Mouse (Mus musculus) urinary bladder, postnatal 36 days (tissue): ENCODE data around the gene Kcnip3.

Experiments used
- DNase-seq, 2 experiments: peaks; one replicate each; pipeline ENCODE4 v3.0.0; 2022; ENCODE audit warnings: low spot score in 2 of 2, mixed read lengths in 1 of 2

Gene Kcnip3

GRCm38 (mm10) chr2:127518273-127518672 lies 3.6 kb downstream of the Kcnip3 start:
- no peak for DNase-seq

DNA sequence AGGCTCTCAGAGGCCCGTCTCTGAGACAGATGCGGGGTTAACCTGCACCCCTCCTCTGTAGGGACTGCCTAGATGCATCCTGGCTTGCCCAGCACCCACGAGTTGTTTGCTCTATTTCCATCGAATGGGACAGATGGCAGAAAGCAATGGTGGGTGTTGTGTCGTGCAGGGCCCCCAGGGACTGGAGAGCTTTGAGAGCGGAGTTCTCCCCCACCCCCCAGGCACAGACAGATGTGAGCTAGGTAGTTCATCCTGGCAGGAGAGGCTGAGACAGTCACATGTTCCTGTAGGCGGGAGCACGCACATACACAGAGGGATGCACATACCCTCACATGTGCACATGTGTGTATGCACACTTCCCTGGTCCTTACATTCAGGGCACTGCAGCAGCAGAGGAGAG lies 4.8 kb downstream of the Kcnip3 start:
- no peak for DNase-seq

DNA sequence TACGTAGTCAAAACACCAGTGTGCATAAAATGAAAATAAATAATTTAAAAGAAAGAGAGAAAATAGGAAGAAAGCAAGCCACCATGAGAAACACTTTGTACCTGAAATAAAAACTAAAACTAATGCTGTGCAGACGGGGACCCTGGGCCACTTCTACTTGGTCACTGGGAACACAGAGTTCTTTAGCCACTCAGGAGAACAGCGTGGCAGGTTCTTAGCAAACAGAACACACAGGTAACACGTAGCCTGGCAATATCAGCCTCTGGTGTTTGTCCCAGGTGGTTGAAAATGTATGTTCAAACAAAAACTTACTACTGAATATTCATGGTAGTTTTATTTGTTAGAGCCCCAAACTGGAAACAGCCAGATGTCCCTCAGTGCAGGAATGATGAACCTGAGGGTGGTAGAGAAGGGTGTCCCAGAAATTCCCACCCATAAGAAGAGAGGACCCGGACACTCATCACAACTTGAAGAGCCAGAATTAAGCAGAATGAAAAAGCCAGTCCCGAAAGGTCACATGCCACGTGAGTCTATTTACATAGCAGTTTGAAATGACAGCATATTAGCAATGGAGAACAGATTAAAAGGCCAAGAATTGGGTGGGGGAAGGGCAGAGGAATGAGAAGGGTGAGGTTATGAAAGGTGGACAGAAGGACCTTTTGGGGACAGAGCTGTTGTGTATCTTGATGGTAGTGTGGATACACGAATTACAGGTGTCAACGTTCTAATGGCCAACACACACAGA lies 7.3 kb downstream of the Kcnip3 start:
- DNase-seq = no peak

DNA sequence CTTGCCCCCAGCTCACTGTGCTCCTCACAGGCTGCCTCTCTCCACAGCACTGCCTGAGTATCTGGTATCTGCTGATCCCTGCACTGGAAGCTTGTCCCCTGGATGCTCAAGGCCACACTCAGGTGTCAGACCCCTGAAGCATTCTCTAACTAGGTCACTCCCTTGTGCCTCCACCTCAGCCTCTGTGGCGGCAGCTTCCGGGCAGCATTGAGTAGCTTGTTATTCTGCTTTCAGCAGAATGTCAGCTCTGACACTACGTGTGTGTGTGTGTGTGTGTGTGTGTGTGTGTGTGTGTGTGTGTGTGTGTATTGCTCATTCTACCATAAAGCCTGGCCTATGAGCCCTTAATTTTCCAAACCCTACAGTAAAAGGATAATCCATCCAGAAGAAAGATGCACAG lies 8.7 kb downstream of the Kcnip3 start:
- no peak for DNase-seq

DNA sequence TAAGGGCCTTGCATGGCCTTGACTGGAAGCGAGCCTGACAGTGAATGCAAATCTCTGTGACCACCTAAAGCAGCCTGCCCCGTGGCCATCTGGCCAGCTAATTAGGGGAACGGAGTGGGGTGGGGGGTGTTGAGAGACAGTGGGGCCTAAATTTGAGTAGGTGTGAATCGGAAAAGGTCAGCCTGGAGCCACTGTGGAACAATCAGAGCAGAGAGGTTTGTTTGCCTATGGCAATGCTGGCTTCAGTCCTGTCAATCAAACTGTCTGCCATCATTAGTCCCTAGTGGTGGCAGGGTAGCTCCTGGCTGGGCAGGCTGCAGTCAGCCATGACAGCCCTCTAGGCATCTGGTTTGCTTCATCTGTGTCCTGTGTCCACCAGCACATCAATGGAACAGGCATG lies 10.5 kb downstream of the Kcnip3 start:
- DNase-seq = no peak

- peak; percentile 64 to 71 for DNase-seq
Observed at GRCm38 (mm10) chr2:127507967-127508660, 13.8 kb downstream of the Kcnip3 start.

DNA sequence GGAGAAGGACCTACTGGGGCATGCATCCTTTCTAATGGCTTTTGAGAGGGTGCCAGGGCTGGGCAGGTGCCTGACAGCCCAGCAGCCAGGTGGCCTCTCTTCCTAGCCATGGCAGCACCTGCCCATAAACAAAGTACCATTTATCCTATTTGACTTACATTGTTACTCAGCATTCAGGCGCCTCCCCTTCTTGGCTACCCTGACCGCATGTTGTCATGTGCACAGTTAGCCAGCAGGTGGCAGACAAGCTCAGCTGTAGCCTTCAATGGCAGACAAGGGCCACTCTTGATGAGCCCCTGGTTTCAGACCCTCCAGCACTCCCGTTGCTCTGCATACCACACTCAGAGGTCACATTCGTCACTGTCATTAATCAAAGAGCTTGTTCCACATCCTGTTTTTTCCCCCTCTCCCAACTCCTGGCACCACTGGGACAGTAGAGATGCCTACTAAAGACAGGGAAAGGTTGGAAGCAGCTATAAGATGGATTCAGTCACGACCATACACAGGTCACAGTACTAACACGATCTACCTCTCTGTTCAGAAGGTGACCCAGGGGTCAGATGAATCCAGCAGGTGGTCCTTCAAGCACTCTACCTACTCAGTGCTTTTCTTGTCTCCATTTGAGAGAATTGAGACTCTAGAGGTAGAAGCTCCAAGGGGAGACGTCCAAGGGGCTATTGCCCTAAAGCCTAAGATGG lies 14.7 kb downstream of the Kcnip3 start:
- peak; percentile 83 to 85 for DNase-seq

DNA sequence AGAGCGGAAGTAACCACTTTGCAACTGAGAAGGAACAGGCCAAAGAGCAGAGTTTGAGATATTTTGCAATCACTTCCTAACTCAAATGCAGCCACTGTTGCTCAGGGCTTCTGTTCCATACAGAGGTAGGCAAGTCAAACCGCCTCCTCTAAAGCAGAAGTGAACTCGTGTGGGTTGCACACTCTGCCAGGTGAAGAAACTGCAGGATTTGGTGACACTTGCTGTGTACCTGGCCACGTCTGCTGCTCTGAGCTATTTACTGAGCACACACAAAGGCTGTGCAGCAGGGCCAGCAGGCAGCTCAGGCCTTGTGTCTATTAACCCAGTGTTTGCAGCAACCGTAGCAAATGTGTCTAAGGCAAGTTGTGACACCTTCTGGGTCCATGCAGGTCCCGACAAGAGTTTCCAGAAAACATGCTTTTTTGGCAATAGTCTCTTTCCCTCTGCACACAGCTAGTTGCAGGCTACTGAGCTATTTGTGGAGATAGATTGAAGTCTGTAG lies 15.7 kb downstream of the Kcnip3 start:
- peak; percentile 53 to 56 for DNase-seq

- DNase-seq = no peak
Observed at GRCm38 (mm10) chr2:127505196-127505595, 16.7 kb downstream of the Kcnip3 start.

DNA sequence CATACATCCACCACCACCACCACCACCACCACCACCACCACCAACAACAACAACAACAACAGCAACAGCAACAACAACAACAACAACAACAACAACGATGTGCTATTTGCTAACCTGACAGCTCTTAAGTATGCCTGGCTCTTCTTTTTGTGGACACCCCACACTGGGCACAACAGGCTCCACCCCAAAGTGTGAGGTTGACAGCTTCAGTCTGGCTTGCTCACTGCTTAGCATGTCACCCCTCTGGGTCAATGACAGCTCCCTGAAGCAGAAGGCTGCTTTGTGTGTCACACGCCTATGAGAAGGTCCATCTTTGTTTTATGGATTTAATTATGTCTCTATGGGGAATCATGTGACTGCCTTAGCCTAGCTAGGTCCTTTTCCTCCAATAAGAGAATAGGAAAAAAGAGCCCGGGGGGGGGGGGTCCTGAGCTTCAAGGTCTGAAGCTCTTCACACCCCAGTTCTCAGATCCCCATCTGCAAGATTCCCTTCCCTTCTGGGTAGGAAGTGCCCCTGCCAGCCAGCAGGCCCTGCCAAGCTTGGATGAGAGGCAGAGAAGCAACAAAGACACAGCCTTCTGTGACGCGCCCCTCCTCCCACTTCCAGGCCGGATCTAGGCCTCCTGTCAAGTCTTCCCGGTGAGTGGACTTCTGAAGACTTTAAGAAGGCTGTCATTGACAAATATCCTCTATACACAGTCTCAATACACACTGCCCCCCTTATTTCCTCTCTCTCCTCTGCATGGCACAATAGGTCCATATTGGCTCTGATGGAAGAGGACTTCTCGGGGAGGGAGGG lies 17.9 kb downstream of the Kcnip3 start:
- DNase-seq = no peak

- peak in 1 of 2 experiments; percentile 40 for DNase-seq
Observed at GRCm38 (mm10) chr2:127501061-127501460, 20.8 kb downstream of the Kcnip3 start.

- no peak for DNase-seq
Observed at GRCm38 (mm10) chr2:127498750-127499149, 23.1 kb downstream of the Kcnip3 start.

- DNase-seq = no peak
Observed at GRCm38 (mm10) chr2:127496321-127496720, 25.6 kb downstream of the Kcnip3 start.

DNA sequence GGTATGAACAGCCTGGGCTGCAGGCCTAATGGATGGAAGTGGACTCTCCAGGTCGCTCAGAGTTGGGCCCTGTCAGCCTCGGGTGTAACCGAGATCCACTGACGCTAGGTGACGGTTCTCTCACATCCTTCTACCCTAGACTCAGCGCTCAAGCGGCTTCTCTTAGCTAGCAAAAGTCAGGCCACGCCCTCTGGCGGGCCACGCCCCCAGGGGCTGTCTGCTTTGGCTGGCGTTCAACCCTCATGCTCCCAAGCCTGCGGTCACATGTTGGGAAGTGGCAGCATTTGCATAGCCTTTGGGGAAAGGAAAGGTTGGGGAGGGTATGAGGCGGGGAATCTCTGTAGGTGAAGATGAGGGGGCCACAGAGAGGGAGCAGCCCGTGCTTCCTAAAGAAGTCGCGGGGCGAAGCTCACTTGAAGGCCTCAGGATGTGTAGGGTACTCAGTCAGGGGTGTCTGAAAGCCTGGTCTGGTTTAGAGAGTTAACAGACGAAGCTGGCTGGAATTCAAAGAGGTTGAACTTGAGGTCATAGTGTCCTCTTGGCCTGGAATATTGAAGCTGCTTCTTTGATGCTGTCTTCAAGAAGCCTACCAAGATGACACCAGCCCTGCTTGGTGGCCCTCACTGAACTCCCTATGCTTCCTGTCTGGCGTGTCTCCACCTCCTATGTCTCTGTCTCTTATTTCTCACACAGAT lies 37.3 kb downstream of the Kcnip3 start:
- DNase-seq = peak in 1 of 2 experiments; percentile 69

- peak in 1 of 2 experiments; percentile 28 for DNase-seq
Observed at GRCm38 (mm10) chr2:127483001-127483400, 38.9 kb downstream of the Kcnip3 start.

- peak; percentile 56 to 79 for DNase-seq
Observed at GRCm38 (mm10) chr2:127482533-127482911, 39.4 kb downstream of the Kcnip3 start.

DNA sequence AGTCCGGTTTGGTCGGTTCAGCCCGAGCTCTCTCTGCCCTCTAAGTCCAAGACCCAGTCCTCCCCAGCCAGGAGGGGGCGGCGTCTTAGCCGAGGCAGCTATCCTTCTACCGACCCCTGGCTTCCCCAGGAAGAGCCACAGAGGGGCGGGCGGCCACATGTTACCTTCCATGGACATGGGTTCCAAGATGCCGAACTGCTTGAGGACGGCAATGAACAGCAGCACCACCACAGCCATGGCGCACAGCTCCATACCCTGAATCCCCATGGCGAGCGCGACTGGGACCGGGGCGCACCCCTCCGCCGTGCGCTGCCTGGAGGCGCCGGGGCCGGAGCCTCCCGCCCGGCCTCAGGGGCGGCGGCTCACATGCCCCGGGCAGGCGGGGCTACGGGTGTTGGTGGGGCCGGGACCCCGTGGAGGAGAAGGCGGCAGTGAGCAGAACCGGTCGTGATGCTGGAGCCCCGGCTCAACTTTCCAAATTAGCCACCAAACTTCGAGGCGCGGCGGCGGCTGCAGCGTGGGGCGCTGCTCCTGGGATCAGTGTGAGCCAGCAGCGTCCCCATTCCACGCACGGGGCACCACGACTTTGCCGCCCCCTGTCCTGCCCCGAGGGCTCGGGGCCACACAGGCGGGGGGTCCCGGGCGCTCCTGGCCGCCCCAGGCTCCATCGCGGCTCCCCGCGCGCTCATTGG lies 39.9 kb downstream of the Kcnip3 start:
- DNase-seq = peak in 1 of 2 experiments; percentile 6

GRCm38 (mm10) chr2:127479763-127480162 lies 42.1 kb downstream of the Kcnip3 start:
- DNase-seq = peak in 1 of 2 experiments; percentile 12

DNA sequence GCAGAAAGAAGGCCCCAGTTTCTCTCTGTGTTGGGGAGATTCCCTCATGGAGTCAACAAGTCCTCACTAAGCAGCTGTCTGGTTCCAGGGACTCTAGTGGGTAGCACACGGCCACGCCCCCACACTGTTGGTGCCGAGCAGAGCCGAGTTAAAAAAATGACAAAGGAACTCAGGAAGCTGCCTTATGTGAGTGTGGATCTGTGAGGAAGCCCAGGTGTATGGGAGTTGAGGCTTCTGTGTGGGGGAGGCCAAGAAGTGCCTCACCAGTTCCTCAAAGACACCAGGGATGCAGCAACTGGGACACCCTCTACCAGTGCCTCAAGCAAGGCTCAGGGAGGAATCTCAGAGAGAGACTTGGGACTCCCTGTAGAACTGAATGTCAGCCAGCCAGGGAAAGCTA lies 42.7 kb downstream of the Kcnip3 start:
- DNase-seq = no peak

- DNase-seq = no peak
Observed at GRCm38 (mm10) chr2:127472279-127472678, 49.6 kb downstream of the Kcnip3 start.
